Mouse (Mus musculus): ENCODE measurements around the gene Gm20931. TPM values are rescaled to one million over a fixed set of nuclear protein-coding genes. Genes with fewer than 3 reads are reported as not detected.
"Not testable (repeated sequence)": the region's sequence is repeated elsewhere in the genome, so short reads cannot be mapped to it uniquely, and the experiment has no call there.

Gm20931 gene
- not detected for total RNA-seq (2021)
- long read RNA-seq, experiment 1: 0 reads
- long read RNA-seq, experiment 2: 0 reads

- intact Hi-C loops (cut with DNase I); DNase-seq (ENCODE audit: low spot score in 2 of 2): not testable (repeated sequence)
These were observed at the start of gene Gm20931 for GRCm38 (mm10) chrY:55213420-55213819. Gm20931 (plus strand) TSS chrY:55213720.

Measured in left cerebral cortex, postnatal 14 days (tissue).